Mouse (Mus musculus) hindbrain, embryonic 16.5 days (tissue): ENCODE measurements at regions not wholly inside any gene's neighbourhood (a gene's known extent, or its start where the extent isn't known, plus 50 kb on each side); places are given as distances from the start of the nearest gene placed in this dataset.

Experiments
- ATAC-seq: fragments of 200-750 bp; cut with Nextera tagmentation; 2 replicates; pipeline ENCODE4 v1.8.0; 2017; ENCODE audit warnings: moderate TSS enrichment, moderate library complexity
- H3K27ac ChIP-seq: fragments of 300-500 bp; sonication (generic); 2 replicates; pipeline ENCODE4 v1.5.1; 2014; ENCODE audit warnings: low read depth, mild to moderate bottlenecking, control low read depth, low read length, moderate library complexity
- H3K27me3 ChIP-seq: fragments of 300-500 bp; sonication (generic); replicated peaks from 2 replicates; pipeline ENCODE4 v1.6.1; 2014; ENCODE audit warnings: low read length; ENCODE audit not compliant: control insufficient read depth, insufficient read depth
- H3K36me3 ChIP-seq: fragments of 300-500 bp; sonication (generic); 2 replicates; pipeline ENCODE4 v1.6.1; 2014; ENCODE audit warnings: mild to moderate bottlenecking, low read length, moderate library complexity, mixed read lengths; ENCODE audit not compliant: control insufficient read depth, insufficient read depth
- H3K4me1 ChIP-seq: fragments of 300-500 bp; sonication (generic); 2 replicates; pipeline ENCODE4 v1.6.1; 2014; ENCODE audit warnings: low read depth, low read length; ENCODE audit not compliant: control insufficient read depth, insufficient read depth
- H3K4me2 ChIP-seq: fragments of 300-500 bp; sonication (generic); 2 replicates; pipeline ENCODE4 v1.6.1; 2014; ENCODE audit warnings: mild to moderate bottlenecking, low read length, control low read depth, moderate library complexity
- H3K4me3 ChIP-seq: fragments of 300-500 bp; sonication (generic); 2 replicates; pipeline ENCODE4 v1.5.1; 2014; ENCODE audit warnings: mild to moderate bottlenecking, low read length, control low read depth, moderate library complexity
- H3K9ac ChIP-seq: fragments of 300-500 bp; sonication (generic); 2 replicates; pipeline ENCODE4 v1.6.1; 2014; ENCODE audit warnings: low read depth, mild to moderate bottlenecking, control low read depth, low read length, moderate library complexity
- H3K9me3 ChIP-seq: fragments of 300-500 bp; sonication (generic); 2 replicates; pipeline ENCODE4 v1.6.1; 2014; ENCODE audit warnings: mild to moderate bottlenecking, low read length, moderate library complexity; ENCODE audit not compliant: control insufficient read depth
- whole genome bisulfite sequencing: fragments of 180-500 bp; shearing (Covaris S2); extraction: QIAGEN DNeasy Blood & Tissue Kit; methylation state at CpG from one replicate; pipeline ENCODE4 v1.1.7; 2014; 5-methylcytosine and 5-hydroxymethylcytosine counted together

DNA sequence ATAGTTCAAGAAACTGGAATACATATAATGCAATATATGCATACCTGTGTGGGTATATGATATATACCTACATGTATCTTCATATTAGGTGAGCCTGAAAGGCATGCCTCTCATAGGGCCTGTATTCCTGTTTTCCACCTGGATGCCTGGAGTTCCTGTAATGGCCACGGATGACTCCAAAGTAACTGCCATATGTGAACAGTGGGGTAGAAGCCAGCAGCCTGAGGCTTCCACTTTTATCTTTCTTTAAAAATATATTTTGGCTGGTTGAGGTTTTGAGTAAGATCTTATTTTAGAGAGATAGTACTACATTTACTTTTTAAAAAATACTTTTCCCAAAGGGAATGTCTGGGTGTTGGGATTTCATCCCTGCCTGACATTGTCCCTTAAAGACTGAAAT, 850.8 kb downstream of the 5730522E02Rik start:
- Histone ChIP-seq H3K9me3 (no peaks in the 10 kb centered on the region), H3K4me3 (no peak overlapping the region), H3K36me3 (no peaks in the 10 kb centered on the region), H3K27ac (no peak overlapping the region), H3K27me3 (no peaks in the 10 kb centered on the region), H3K4me2 (no peak overlapping the region), H3K4me1 (peaks cover 13% of the 10 kb centered on the region), H3K9ac (no peak overlapping the region)
- ATAC-seq = no peak
- WGBS = 80% methylated on average over 1 of the region's 1 CpGs

GRCm38 (mm10) chr11:25357717-25358411, 852.7 kb downstream of the 5730522E02Rik start:
- H3K4me3 ChIP-seq = peak overlapping the region; percentile 32
- peak overlapping the region; percentile 68 for H3K4me2 ChIP-seq
- no peak overlapping the region for H3K27ac ChIP-seq
- 10% methylated on average over 10 of the region's 10 CpGs for WGBS
- H3K9me3 ChIP-seq = no peaks in the 10 kb centered on the region
- ATAC-seq = peak; percentile 58; the same call in 1 of the 2 replicates
- peak overlapping the region; percentile 57 for H3K9ac ChIP-seq
- no peaks in the 10 kb centered on the region for H3K36me3 ChIP-seq
- no peaks in the 10 kb centered on the region for H3K27me3 ChIP-seq
- peaks cover 13% of the 10 kb centered on the region for H3K4me1 ChIP-seq

GRCm38 (mm10) chr11:25356671-25357586, 853.6 kb downstream of the 5730522E02Rik start:
- WGBS = 4% methylated on average over 19 of the region's 19 CpGs
- Histone ChIP-seq H3K27me3 (no peaks in the 10 kb centered on the region), H3K4me3 (peak overlapping the region; percentile 32), H3K36me3 (no peaks in the 10 kb centered on the region), H3K4me2 (peak overlapping the region; percentile 68), H3K9me3 (no peaks in the 10 kb centered on the region), H3K27ac (peak overlapping the region; percentile 51; the same call in 1 of the 2 replicates), H3K9ac (peak overlapping the region; percentile 57), H3K4me1 (peaks cover 13% of the 10 kb centered on the region)
- peak; percentile 79 for ATAC-seq

DNA sequence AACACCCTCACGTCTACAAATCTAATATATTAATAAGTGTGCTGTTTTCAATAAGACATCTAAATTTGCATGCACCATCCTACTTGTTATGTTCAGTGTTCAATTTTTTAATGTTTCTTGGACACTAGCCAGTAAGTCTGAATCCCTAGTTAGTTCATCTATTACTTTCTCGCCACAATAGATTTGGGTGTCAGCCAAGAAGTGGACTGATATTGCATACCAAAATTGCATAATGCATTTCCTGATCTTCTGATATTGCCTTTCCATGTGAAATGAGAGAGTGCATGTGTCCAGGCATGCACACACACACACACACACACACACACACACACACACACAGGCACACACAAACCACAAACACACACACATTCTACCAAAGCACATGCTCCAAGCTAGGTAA, 874.9 kb downstream of the 5730522E02Rik start:
- ATAC-seq = no peak
- Histone ChIP-seq H3K9me3 (no peaks in the 10 kb centered on the region), H3K4me3 (no peak overlapping the region), H3K4me2 (no peak overlapping the region), H3K4me1 (no peaks in the 10 kb centered on the region), H3K9ac (no peak overlapping the region), H3K27ac (no peak overlapping the region), H3K36me3 (no peaks in the 10 kb centered on the region), H3K27me3 (no peaks in the 10 kb centered on the region)
- WGBS = 46% methylated on average over 2 of the region's 2 CpGs

DNA sequence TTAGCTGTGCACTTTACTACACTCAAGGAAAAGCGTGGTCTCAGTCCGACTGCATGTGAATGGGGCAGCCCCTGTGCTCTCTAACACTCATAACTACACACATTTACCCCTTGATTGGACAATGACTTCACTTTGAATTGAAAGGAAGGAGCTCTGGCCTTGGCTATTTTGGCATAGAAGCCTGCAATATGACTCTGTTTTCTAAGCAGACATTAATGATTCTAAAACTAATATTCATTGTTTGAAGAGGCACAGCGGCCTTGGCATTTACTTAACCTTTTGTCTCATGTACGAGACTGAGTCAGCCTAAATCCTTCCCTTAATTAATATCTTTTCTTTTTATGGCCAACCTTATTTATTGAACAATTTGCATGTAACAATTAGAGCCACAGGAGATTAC, 879.9 kb downstream of the 5730522E02Rik start:
- H3K9ac ChIP-seq = no peak overlapping the region
- whole genome bisulfite sequencing = 74% methylated on average over 4 of the region's 4 CpGs
- H3K4me1 ChIP-seq = no peaks in the 10 kb centered on the region
- ATAC-seq = no peak
- H3K27me3 ChIP-seq = no peaks in the 10 kb centered on the region
- no peak overlapping the region for H3K4me2 ChIP-seq
- H3K9me3 ChIP-seq = no peaks in the 10 kb centered on the region
- no peak overlapping the region for H3K4me3 ChIP-seq
- H3K36me3 ChIP-seq = no peaks in the 10 kb centered on the region
- H3K27ac ChIP-seq = no peak overlapping the region

GRCm38 (mm10) chr11:25322426-25322825, 888.1 kb downstream of the 5730522E02Rik start:
- Histone ChIP-seq H3K27me3 (no peaks in the 10 kb centered on the region), H3K4me3 (no peak overlapping the region), H3K9me3 (no peaks in the 10 kb centered on the region), H3K9ac (no peak overlapping the region), H3K27ac (no peak overlapping the region), H3K36me3 (no peaks in the 10 kb centered on the region), H3K4me2 (no peak overlapping the region), H3K4me1 (no peaks in the 10 kb centered on the region)
- ATAC-seq = no peak

- WGBS = 91% methylated on average over 4 of the region's 4 CpGs
- Histone ChIP-seq H3K4me3 (no peak overlapping the region), H3K36me3 (no peaks in the 10 kb centered on the region), H3K9ac (no peak overlapping the region), H3K9me3 (no peaks in the 10 kb centered on the region), H3K4me2 (no peak overlapping the region), H3K4me1 (no peaks in the 10 kb centered on the region), H3K27me3 (no peaks in the 10 kb centered on the region), H3K27ac (no peak overlapping the region)
- ATAC-seq = no peak
Observed at GRCm38 (mm10) chr11:25321494-25321893, 889.1 kb downstream of the 5730522E02Rik start.

GRCm38 (mm10) chr11:25314645-25315044, 895.9 kb downstream of the 5730522E02Rik start:
- WGBS = 73% methylated on average over 10 of the region's 10 CpGs
- Histone ChIP-seq H3K9ac (no peak overlapping the region), H3K36me3 (no peaks in the 10 kb centered on the region), H3K4me2 (no peak overlapping the region), H3K4me1 (no peaks in the 10 kb centered on the region), H3K27me3 (no peaks in the 10 kb centered on the region; the same call in 1 of the 2 replicates), H3K9me3 (no peaks in the 10 kb centered on the region), H3K4me3 (no peak overlapping the region), H3K27ac (no peak overlapping the region)
- no peak for ATAC-seq

DNA sequence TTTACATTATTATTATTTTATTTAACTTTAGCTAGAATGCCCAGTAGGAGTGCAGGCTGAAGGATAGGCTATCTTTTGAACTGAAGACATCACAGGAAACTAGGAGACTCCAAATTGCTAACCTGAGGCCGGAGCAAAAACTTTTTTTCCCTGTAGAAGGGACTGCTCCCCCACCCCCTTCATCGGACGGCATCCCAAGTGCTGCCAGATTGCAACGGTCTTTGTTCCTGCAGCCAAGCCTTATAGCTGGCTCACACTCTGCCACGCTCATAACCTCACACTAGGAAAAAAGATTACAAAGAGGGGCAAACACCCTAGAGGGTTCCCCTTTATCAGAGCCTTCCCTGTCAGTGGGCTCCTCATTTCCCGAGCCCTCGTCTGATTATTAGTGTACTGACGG, 896.7 kb downstream of the 5730522E02Rik start:
- Histone ChIP-seq H3K4me2 (peak overlapping the region; percentile 31), H3K36me3 (no peaks in the 10 kb centered on the region), H3K4me1 (no peaks in the 10 kb centered on the region), H3K27me3 (no peaks in the 10 kb centered on the region; the same call in 1 of the 2 replicates), H3K9me3 (no peaks in the 10 kb centered on the region), H3K27ac (no peak overlapping the region), H3K9ac (no peak overlapping the region), H3K4me3 (no peak overlapping the region)
- ATAC-seq = no peak
- 11% methylated on average over 8 of the region's 8 CpGs for WGBS
